Mouse (Mus musculus) layer of hippocampus, adult 8-10 months (tissue): Measurements from ENCODE around the gene Ppp1r35. TPM values are rescaled to one million over a fixed set of nuclear protein-coding genes. Genes with fewer than 3 reads are reported as not detected.

Experiments used
- DNase-seq, 2 experiments: peaks; one replicate each; pipeline ENCODE4 v3.0.0; 2022; ENCODE audit warnings: low spot score in 2 of 2
- total RNA-seq, 4 experiments: library from RNA; stranded (reverse); gene quantifications; 2 replicates each; pipeline ENCODE4 v1.2.4; 2022

Gene Ppp1r35
- total RNA-seq, 4 experiments from 2014 or later: 11.5 to 16.3 (median 14.1) TPM

GRCm38 (mm10) chr5:137826421-137826820 is 47.8 kb downstream of the Ppp1r35 start:
- no peak for DNase-seq

- DNase-seq: no peak
Observed at GRCm38 (mm10) chr5:137828694-137829093, 50.0 kb downstream of the Ppp1r35 start.

Other genes starting within 250 kb of the Ppp1r35 start
- not detected for gene Epo, start 245.6 kb upstream of the Ppp1r35 start, total RNA-seq
- gene Gnb2, start 245.3 kb upstream of the Ppp1r35 start, total RNA-seq: 100 to 1,000 TPM; 572 to 587 (median 576) TPM
- 100 to 1,000 TPM; 116 to 137 (median 125) TPM for gene Actl6b, start 225.3 kb upstream of the Ppp1r35 start, total RNA-seq
- 10 to 100 TPM; 12.5 to 21.7 (median 15.9) TPM for gene Tfr2, start 209.0 kb upstream of the Ppp1r35 start, total RNA-seq
- 10 to 100 TPM; 19.2 to 28.5 (median 26.2) TPM for gene Mospd3, start 177.8 kb upstream of the Ppp1r35 start, total RNA-seq
- 1 to 10 TPM; 7.2 to 9.6 (median 8.9) TPM for gene Pcolce, start 165.1 kb upstream of the Ppp1r35 start, total RNA-seq
- gene Fbxo24, start 149.8 kb upstream of the Ppp1r35 start, total RNA-seq: under 1 TPM; 0.22 to 0.69 (median 0.34) TPM
- 10 to 100 TPM; 18.8 to 26.8 (median 22.5) TPM for gene Lrch4, start 149.7 kb upstream of the Ppp1r35 start, total RNA-seq
- 10 to 100 TPM; 14.7 to 24.8 (median 19.2) TPM for gene Gm20605, start 149.7 kb upstream of the Ppp1r35 start, total RNA-seq
- 10 to 100 TPM in 3 of 4 experiments, 1 to 10 TPM in 1; 8.0 to 14.2 (median 10.6) TPM for gene Sap25, start 137.5 kb upstream of the Ppp1r35 start, total RNA-seq
- under 1 TPM; 0.12 to 0.49 (median 0.28) TPM for gene Irs3, start 133.1 kb upstream of the Ppp1r35 start, total RNA-seq
- gene Agfg2, start 94.1 kb upstream of the Ppp1r35 start, total RNA-seq: 10 to 100 TPM; 66.1 to 66.6 (median 66.5) TPM
- 10 to 100 TPM; 64.7 to 77.5 (median 68.4) TPM for gene Nyap1, start 37.2 kb upstream of the Ppp1r35 start, total RNA-seq
- gene Tsc22d4, start 33.1 kb upstream of the Ppp1r35 start, total RNA-seq: 100 to 1,000 TPM; 146 to 236 (median 178) TPM
- 10 to 100 TPM; 44.6 to 52.9 (median 48.3) TPM for gene Mepce, start 8.8 kb downstream of the Ppp1r35 start, total RNA-seq
- 1 to 10 TPM; 6.7 to 9.1 (median 7.5) TPM for gene Zcwpw1, start 8.9 kb downstream of the Ppp1r35 start, total RNA-seq
- gene Pilra, start 57.4 kb downstream of the Ppp1r35 start, total RNA-seq: 1 to 10 TPM in 3 of 4 experiments, under 1 TPM in 1; 0.23 to 4.3 (median 2.6) TPM
- gene Pilrb1, start 79.3 kb downstream of the Ppp1r35 start, total RNA-seq: under 1 TPM in 2 of 4 experiments, not detected in 2; 0.57 to 0.58 TPM
- gene Pilrb2, start 93.0 kb downstream of the Ppp1r35 start, total RNA-seq: under 1 TPM in 1 of 4 experiments, not detected in 3; 0.27 TPM
- gene Cyp3a13, start 142.8 kb downstream of the Ppp1r35 start, total RNA-seq: under 1 TPM; 0.14 to 0.49 (median 0.31) TPM
- 10 to 100 TPM; 21.7 to 35.9 (median 28.1) TPM for gene Gjc3, start 184.2 kb downstream of the Ppp1r35 start, total RNA-seq
- not detected for gene Azgp1, start 202.7 kb downstream of the Ppp1r35 start, total RNA-seq
- not detected for gene Smok3a, start 242.4 kb downstream of the Ppp1r35 start, total RNA-seq
- not detected for gene Smok3b, start 242.6 kb downstream of the Ppp1r35 start, total RNA-seq